Mouse (Mus musculus) liver, embryonic 14.5 days (tissue): ENCODE results near the gene Slc26a5. TPM values are rescaled to one million over a fixed set of nuclear protein-coding genes. Genes with fewer than 3 reads are reported as not detected.

Experiments used
- ATAC-seq: fragments of 200-750 bp; cut with Nextera tagmentation; 2 replicates; pipeline ENCODE4 v1.8.0; 2017; ENCODE audit warnings: moderate number of reproducible peaks, mild to moderate bottlenecking, moderate library complexity; ENCODE audit not compliant: insufficient read depth
- DNase-seq, 3 experiments: peaks; one replicate each; pipeline ENCODE4 v3.0.0-alpha.2; 2012 to 2013; ENCODE audit warnings: low read depth in 3 of 3, low spot score in 3 of 3
- H3K27ac ChIP-seq: fragments of 300-500 bp; sonication (generic); 2 replicates; pipeline ENCODE4 v1.5.1; 2014; ENCODE audit warnings: moderate library complexity, mild to moderate bottlenecking, control low read depth, inconsistent platforms
- H3K27me3 ChIP-seq: fragments of 300-500 bp; sonication (generic); 2 replicates; pipeline ENCODE4 v1.6.1; 2014; ENCODE audit warnings: mild to moderate bottlenecking, low read length, moderate library complexity; ENCODE audit not compliant: control insufficient read depth, insufficient read depth
- H3K36me3 ChIP-seq: fragments of 300-500 bp; sonication (generic); replicated peaks from 2 replicates; pipeline ENCODE4 v1.6.1; 2014; ENCODE audit warnings: low read depth; ENCODE audit not compliant: control insufficient read depth, insufficient read depth
- H3K4me1 ChIP-seq, 2 experiments: fragments of 200-500 bp in 1 of 2; fragments of 300-500 bp in 1 of 2; sonication (generic) in 1 of 2; replicated peaks; 2 replicates each; pipeline ENCODE4 v1.6.1; 2012 to 2014; ENCODE audit warnings: antibody characterized with exemption in 1 of 2, inconsistent platforms in 1 of 2, low read length in 1 of 2; ENCODE audit not compliant: control insufficient read depth in 2 of 2, insufficient read depth in 2 of 2
- H3K4me2 ChIP-seq: fragments of 300-500 bp; sonication (generic); 2 replicates; pipeline ENCODE4 v1.6.1; 2014; ENCODE audit warnings: low read depth, mild to moderate bottlenecking, control low read depth, moderate library complexity
- H3K4me3 ChIP-seq, 2 experiments: fragments of 200-500 bp in 1 of 2; fragments of 300-500 bp in 1 of 2; sonication (generic) in 1 of 2; 2 replicates each; pipeline ENCODE4 v1.5.1; 2012 to 2014; ENCODE audit warnings: low read depth in 2 of 2, low read length in 2 of 2, mild to moderate bottlenecking in 2 of 2, control low read depth in 1 of 2, inconsistent platforms in 1 of 2, moderate library complexity in 1 of 2; ENCODE audit not compliant: insufficient read depth in 1 of 2
- H3K9ac ChIP-seq: fragments of 300-500 bp; sonication (generic); replicated peaks from 2 replicates; pipeline ENCODE4 v1.6.1; 2014; ENCODE audit warnings: mild to moderate bottlenecking, control low read depth, moderate library complexity
- H3K9me3 ChIP-seq: fragments of 300-500 bp; sonication (generic); 2 replicates; pipeline ENCODE4 v1.6.1; 2016; ENCODE audit warnings: low read length, mixed read lengths; ENCODE audit not compliant: control insufficient read depth
- CTCF ChIP-seq: IDR thresholded peaks from 2 replicates; pipeline ENCODE4 v1.5.1; 2016; ENCODE audit warnings: antibody characterized with exemption, low read depth, control low read depth
- EP300 ChIP-seq: IDR thresholded peaks from 2 replicates; pipeline ENCODE4 v1.6.1; 2016; ENCODE audit warnings: antibody characterized with exemption, low read depth
- WGBS: fragments of 180-500 bp; shearing (Covaris S2); extraction: QIAGEN DNeasy Blood & Tissue Kit; methylation state at CpG from one replicate; pipeline ENCODE4 v1.1.7; 2014; ENCODE audit not compliant: insufficient replicate concordance; 5-methylcytosine and 5-hydroxymethylcytosine counted together
- polyA plus RNA-seq, 2 experiments: library from polyadenylated mRNA; depleted of rRNA in 1 of 2; stranded (reverse) in 1 of 2; unstranded in 1 of 2; fragments of >200 nt; fragmentation: Nextera tagmentation in 1 of 2; extraction: Ambion mirVana in 1 of 2; gene quantifications; 2 replicates each; pipeline versions ENCODE4 v1.2.1 to v1.2.3; 2012 to 2014

Slc26a5 gene
- polyA plus RNA-seq, 2 experiments = not detected

GRCm38 (mm10) chr5:21866311-21866712 lies 908 bp upstream of the Slc26a5 start:
- H3K27me3 ChIP-seq = no peaks in the 10 kb centered on the region
- H3K4me3 ChIP-seq = no peak overlapping the region
- TF ChIP-seq CTCF (no peak), EP300 (no peak)
- H3K9ac ChIP-seq = no peak overlapping the region
- WGBS = 12% methylated on average over 6 of the region's 6 CpGs
- no peak overlapping the region for H3K27ac ChIP-seq
- DNase-seq = no peak
- no peak overlapping the region for H3K4me2 ChIP-seq
- ATAC-seq = no peak
- H3K36me3 ChIP-seq = no peaks in the 10 kb centered on the region
- no peaks in the 10 kb centered on the region for H3K9me3 ChIP-seq
- H3K4me1 ChIP-seq = no peaks in the 10 kb centered on the region

- Histone ChIP-seq H3K9ac (no peak overlapping the region), H3K36me3 (no peaks in the 10 kb centered on the region), H3K4me2 (no peak overlapping the region), H3K27me3 (no peaks in the 10 kb centered on the region), H3K9me3 (no peaks in the 10 kb centered on the region), H3K4me1 (no peaks in the 10 kb centered on the region), H3K27ac (no peak overlapping the region), H3K4me3 (no peak overlapping the region)
- DNase-seq = no peak
- WGBS = 70% methylated on average over 7 of the region's 7 CpGs
- TF ChIP-seq CTCF (no peak), EP300 (no peak)
- ATAC-seq = no peak
Measured at GRCm38 (mm10) chr5:21858653-21859052, 6.8 kb downstream of the Slc26a5 start.

- TF ChIP-seq CTCF = no peak
- TF ChIP-seq EP300 = no peak
- no peak for ATAC-seq
- WGBS = 32% methylated on average over 10 of the region's 10 CpGs
Measured at GRCm38 (mm10) chr5:21851679-21852340, 13.6 kb downstream of the Slc26a5 start.

GRCm38 (mm10) chr5:21847438-21847837 lies 18.0 kb downstream of the Slc26a5 start:
- H3K27ac ChIP-seq = no peak overlapping the region
- no peak overlapping the region for H3K9ac ChIP-seq
- H3K4me3 ChIP-seq = no peak overlapping the region
- DNase-seq = no peak
- no peaks in the 10 kb centered on the region for H3K27me3 ChIP-seq
- H3K4me2 ChIP-seq = no peak overlapping the region
- TF ChIP-seq CTCF = no peak
- no peak for TF ChIP-seq EP300
- WGBS = 51% methylated on average over 6 of the region's 6 CpGs
- no peaks in the 10 kb centered on the region for H3K9me3 ChIP-seq
- H3K36me3 ChIP-seq = no peaks in the 10 kb centered on the region
- peaks cover 0 to 4% of the 10 kb centered on the region in 2 experiments; a peak in 1 of 4 replicates for H3K4me1 ChIP-seq
- ATAC-seq = no peak

More at GRCm38 (mm10) chr5:21851679-21852340, 13.6 kb downstream of the Slc26a5 start:
- Histone ChIP-seq H3K4me3 (no peak overlapping the region), H3K4me1 (peaks cover 0 to 3% of the 10 kb centered on the region in 2 experiments; a peak in 1 of 4 replicates), H3K9ac (no peak overlapping the region), H3K9me3 (no peaks in the 10 kb centered on the region), H3K27me3 (no peaks in the 10 kb centered on the region), H3K4me2 (no peak overlapping the region), H3K27ac (no peak overlapping the region), H3K36me3 (no peaks in the 10 kb centered on the region)
- DNase-seq = no peak

GRCm38 (mm10) chr5:21846616-21847290 lies 18.7 kb downstream of the Slc26a5 start:
- Histone ChIP-seq H3K4me2 (no peak overlapping the region), H3K4me1 (peaks cover 0 to 4% of the 10 kb centered on the region in 2 experiments; a peak in 1 of 4 replicates), H3K27me3 (no peaks in the 10 kb centered on the region), H3K36me3 (no peaks in the 10 kb centered on the region), H3K27ac (no peak overlapping the region), H3K4me3 (no peak overlapping the region), H3K9ac (no peak overlapping the region), H3K9me3 (no peaks in the 10 kb centered on the region)
- DNase-seq (no peak), ATAC-seq (no peak)
- TF ChIP-seq EP300 (no peak), CTCF (no peak)
- WGBS = 55% methylated on average over 20 of the region's 20 CpGs
